Mouse (Mus musculus) CD4-positive, CD25-positive, alpha-beta regulatory T cell, adult 4 months (primary cell): ENCODE measurements around the gene Tmem221. TPM values are rescaled to one million over a fixed set of nuclear protein-coding genes. Genes with fewer than 3 reads are reported as not detected.
"Not testable (repeated sequence)": the region's sequence is repeated elsewhere in the genome, so short reads cannot be mapped to it uniquely, and the experiment has no call there.

Experiments used
- ATAC-seq: one replicate; pipeline ENCODE4 v1.8.0; 2017
- polyA plus RNA-seq, 2 experiments: library from polyadenylated mRNA; unstranded; fragments of 100-300 nt; shearing (Covaris generic); gene quantifications; one replicate each; pipeline ENCODE4 v1.2.1; 2017

The Tmem221 gene
- polyA plus RNA-seq, 2 experiments from 2014 or later: 0.79 TPM; not detected in 1

DNA sequence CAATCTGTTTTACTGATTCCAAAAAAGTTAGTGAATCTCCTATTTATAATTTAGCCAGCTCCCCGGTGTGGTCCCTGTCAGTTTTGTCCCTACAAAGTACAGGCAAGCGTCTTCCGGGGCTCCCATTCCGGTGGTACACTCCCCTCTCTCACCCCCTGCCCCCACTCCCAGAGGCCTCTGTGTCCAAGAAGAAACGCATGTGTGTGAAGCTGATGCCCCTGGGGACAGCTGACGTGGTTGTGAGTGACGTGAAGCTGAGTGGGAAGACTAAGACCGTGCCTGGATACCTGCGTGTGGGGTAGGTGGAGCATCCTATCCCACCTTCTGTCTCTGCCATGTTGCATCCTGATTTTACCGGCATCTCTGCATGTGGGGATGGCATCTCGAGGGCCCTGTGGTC lies 13.6 kb downstream of the Tmem221 start:
- ATAC-seq: no peak

DNA sequence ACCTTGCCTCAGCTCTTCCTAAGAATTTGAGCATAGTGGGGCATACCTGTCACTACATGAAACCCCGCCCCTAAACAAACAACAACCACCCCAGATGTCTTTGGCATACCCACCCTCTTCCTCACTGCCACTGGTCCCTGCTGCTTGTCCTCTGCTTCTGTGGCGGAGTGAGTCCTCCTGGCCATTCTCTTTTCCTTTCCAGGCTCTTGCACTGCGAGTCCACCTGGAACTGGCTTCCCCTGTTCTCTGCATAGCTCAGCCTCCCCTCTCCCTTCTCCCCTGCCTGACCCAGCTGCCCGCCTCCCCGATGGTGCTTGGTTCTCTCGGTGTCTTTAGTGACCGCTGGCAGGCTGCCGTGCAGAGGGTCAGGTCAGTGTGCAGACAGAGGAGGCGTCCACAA lies 14.9 kb downstream of the Tmem221 start:
- no peak for ATAC-seq

DNA sequence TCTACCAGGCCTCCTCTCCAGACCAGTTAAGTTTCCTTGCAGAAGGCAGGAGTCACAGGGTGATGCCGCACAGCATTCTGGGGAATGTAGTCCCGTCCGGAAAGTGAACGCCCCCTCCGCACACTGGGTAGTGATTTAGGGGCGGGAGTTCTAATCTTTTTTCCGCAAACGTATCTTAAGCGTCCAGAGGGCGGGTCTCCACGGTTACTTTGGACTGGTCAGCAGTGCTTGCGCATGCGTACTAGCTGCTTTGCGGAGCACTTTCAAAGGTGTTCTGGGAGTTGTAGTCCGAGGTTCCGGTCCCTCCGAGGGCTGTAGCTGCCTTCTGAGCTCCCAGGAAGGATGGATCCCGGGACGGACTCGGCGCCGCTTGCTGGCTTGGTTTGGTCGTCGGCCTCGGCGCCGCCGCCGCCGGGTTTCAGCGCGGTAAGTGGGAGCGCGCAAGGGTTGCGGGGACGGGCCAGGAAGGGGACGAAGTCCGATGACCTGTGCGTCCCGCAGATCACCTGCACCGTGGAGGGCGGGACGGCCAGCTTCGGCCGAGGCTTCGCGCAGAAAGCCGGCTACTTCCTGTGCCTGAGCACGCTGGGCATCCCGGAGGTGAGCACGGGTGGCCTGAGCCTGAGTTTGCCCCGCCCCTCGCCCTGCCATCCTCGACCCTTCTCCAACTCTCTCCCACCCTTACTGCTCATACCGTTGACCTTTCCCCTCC lies 15.9 kb downstream of the Tmem221 start, which contains the start of gene Mvb12a:
TSS of gene Mvb12a (plus strand) at position 291 of the 712 bp plus-strand sequence.
- peak; percentile 99 for ATAC-seq

DNA sequence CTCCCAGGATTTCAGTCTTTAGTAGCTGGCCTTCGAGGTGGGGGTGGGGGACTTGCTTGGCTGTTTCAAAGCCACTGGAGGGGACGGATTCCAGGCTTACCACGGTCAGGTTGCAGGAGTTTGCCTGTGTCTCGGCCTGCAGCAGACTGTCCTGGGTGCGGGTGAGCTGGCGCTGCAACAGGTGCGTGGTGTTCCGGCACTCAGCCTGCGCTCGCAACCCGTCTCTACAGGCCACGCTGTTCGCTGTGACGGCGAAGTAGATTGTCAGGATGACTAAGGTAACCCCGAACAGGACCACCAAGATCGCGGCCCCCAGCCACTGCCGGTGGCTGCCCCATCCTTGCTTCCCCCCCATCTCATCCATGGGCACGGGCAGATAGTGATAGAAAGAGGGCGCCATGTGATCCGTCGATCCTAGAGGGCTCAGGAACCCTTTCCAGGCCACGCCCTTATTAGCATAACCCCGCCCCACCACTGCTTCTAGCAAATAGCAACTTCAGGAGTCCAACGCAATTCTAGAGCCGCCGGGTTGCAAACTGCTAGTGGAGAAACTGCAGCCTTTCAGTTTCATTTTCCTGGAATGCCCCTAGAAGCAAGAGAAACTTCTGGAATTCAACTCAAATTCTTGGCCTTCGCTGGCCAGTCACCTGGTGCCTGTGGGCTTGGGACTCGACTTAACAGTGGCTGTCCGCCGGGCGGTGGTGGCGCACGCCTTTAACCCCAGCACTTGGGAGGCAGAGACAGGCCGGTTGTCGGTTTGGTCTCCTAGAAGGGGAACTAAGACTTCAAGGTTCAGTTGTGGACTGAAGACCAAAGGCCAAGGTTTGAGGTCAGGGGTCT lies 21.4 kb downstream of the Tmem221 start, which contains the start of gene Bst2:
TSS of gene Bst2 (minus strand) at position 429 of the 840 bp plus-strand sequence.
- peak; percentile 98 for ATAC-seq

DNA sequence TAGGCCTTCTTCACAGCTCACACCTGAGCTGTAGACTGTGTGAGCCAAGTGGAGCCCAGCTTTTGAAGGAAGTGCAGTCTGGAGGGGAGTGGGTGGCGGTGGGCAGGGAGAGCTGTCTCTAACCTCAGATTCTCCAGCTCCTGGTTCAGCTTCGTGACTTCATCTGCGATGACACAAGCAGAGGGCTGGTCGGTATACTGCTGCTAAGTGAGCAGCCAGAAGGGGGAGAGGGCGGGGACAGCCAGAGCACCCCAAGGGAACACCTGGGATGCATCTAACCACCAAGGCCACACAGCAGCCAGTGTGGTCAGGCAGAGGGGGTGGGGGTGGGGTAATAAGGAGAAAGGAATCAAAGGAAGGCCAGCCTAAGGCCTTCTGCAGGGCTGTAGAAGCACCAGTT lies 23.0 kb downstream of the Tmem221 start:
- no peak for ATAC-seq

DNA sequence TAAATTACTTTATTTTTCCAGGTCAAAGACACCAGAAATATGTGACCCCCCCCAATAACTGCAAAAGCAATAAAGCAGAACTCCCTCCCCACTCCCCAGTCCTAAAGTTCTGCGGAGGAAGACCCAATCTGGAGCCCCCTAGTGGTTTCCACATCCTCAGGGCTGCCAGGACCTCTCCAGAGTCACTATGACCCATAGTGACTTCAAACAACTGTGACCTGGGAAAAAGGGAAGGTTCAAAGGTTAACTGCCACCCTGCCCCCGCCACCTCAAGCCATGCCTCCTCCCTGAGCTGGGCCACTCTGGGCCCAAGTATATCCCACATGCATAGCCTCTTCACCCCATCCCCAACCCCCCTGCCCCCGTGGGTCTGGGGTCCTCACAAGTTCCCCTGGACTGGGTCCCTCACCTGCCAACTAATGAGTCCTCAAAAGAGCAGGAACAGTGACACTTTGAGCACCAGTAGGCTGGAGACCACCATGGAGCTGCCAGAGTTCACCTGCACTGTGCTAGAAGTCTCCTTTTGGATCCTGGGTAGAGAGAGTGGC lies 24.3 kb downstream of the Tmem221 start:
- ATAC-seq: no peak

DNA sequence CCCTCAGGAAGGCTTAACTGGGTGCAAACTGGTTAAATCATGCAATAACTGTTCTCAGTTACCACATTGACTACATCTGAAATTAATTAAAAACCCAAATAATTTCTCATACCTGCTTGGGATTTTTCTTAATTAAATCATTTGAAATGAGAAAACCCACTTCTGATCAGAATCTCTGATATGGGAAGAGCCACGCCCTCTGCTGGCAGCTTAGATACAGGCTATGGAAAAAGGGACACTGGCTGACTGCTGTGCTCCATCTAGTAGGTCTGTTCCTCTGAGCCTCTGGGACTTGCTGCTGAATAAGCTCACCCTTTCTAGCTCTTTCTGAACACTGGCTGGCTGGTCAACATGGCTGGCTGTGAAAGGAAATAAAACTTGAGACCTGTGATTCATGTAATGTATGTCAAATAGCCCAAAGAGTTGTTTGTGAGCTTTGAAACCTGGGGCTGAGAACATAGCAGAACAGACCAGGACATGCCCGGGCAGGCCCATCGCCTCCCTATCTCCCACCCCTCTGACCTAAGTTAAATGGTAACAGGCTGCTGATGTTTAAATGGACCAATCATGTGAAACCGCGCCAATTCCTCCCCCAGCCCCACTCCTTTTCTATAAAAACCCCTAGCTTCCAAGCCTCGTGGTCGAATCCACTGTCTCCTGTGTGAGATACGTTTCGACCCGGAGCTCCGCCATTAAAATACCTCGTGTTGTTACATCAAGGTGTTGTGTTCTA lies 27.8 kb downstream of the Tmem221 start:
- not testable (repeated sequence) for ATAC-seq

DNA sequence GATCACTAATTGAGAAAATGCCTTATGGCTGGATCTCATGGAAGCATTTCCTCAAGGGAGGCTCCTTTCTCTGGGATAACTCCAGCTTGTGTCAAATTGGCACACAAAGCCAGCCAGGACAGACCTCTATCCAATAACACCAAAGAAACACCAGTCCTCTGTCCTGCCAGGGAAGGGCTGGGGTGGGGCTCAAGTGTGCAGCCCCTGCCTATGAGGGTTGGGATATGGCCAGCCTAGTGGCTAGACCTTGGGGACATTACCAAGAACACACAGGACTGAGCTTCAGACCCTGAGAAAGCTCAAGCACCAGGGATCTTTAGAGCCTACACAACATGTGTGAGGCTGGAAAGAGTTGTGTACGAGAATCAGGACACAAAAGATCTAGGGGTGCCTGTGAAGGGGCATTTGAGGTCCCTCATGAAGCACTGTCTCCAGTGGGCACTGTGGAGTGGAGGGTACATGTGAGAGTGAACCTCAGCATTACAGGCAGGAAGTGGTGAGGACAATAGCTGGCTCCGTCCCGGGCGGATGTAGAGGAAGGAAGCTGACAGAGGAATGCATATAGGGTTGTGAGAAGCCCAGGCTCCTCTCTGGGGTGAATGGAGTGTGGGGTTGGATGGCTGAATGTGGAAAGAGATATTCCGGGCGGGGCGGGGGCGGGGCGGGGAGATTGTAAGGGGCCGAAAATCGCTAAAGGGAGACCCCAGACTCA lies 30.2 kb downstream of the Tmem221 start:
- ATAC-seq: peak; percentile 100

DNA sequence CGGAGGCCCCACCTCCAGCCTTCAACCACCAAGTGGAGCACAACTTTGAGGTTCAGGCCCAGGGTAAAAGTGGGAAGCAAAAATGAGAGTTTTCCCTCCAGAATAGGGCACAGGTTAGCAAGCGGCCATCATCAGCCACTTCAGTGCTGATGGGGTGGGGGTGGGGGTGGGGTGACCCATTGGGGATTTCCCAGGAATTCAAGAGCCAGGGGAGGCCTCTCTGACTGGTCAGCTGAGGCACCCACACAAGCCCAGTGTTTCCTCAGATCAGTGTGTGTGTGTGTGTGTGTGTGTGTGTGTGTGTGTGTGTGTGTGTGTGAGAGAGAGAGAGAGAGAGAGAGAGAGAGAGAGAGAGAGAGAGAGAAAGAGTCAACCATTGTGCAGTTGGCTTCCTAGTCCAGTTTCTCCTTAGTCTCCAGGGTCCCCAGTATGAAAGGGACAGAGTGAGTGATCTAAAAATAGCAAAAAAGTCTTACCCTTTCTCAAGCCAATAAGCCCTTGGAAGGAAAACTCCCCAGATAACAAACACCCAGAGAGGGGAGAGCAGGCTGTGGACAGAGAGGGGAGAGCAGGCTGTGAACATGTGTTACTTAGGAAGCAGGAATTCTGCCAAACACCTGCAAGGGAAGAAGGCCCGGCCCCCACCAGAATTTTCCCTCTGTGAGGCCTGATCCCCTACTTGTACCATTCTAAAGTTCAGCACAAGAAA lies 31.4 kb downstream of the Tmem221 start:
- ATAC-seq: no peak

DNA sequence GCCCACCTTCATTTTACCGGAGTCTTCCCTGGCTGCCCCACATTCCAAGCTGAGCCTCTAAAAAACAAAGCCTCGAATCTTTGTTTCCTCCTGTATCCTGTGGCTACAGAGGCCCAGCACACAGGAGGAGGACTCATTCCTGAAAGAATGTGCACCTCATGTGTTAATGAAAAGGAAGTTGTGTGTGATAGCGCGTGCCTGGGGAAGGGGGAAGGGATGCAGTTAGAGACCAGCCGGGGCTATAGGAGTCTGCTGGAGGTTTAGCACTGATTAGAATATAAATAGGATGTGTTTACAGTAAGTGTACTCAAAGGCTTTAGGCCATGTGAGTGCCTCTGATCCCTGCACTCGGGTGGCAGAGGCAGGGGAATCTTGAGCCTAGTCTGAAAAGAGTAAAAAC lies 32.4 kb downstream of the Tmem221 start:
- no peak for ATAC-seq

DNA sequence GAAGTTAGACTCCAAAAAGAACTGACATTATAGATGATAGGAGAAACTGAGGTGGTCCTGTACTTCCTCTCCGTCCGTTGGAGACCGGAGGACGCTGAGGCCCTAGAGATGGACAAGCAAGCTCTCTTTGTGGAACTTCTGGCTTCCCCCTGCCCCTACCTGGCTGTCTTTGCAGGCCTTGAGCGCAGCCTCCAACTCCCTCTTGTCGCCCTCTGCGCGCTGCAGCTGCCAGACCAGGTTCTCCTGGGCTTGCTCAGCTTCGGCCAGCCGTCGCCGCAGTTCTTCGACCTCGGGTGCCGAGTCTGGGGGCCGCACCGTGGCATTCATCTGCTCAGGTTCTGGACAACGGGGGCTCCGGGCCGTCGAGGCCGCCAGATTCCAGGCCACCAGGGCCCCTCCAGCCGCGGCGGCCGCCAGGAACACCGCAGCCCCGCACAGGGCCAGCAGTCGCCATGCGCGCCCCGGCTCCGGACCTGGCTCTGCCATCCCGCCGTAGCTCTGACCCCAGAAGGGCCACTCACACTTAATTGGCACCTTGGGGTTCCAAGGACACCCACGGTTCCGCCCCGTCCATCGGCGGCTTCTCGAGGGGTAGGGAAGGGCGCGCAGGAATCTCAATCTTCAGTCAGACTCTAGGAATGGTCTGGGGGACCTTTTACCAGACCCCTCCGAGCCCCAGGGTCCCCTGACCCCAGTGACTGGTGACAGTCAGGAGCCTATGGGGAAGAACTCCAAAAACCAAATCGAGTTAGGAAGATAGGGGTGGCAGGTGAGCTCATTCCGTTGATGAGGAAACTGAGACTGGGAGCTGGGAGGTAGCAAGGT lies 33.2 kb downstream of the Tmem221 start, which contains the start of gene Ccdc194:
TSS of gene Ccdc194 (minus strand) at position 486 of the 825 bp plus-strand sequence.
- ATAC-seq: no peak

DNA sequence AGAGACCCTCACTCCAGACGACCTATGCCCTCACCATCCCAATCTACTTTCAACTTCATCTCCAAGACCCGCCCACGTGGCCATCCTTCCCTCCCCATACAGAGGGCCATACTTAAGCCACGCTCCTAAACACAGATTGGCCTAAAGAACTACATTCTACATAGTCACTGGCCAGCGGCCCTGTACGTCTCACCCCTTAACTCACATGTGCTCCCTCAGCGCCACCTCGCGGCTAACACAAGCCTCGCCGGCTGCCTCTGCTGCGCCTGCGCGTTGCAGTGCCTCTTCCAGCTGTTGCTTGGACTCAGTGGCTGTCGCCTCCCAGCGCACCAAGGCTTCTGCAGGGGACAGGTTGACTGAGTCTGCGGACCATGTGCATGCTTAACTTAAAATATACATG lies 37.0 kb downstream of the Tmem221 start:
- ATAC-seq: peak; percentile 94

DNA sequence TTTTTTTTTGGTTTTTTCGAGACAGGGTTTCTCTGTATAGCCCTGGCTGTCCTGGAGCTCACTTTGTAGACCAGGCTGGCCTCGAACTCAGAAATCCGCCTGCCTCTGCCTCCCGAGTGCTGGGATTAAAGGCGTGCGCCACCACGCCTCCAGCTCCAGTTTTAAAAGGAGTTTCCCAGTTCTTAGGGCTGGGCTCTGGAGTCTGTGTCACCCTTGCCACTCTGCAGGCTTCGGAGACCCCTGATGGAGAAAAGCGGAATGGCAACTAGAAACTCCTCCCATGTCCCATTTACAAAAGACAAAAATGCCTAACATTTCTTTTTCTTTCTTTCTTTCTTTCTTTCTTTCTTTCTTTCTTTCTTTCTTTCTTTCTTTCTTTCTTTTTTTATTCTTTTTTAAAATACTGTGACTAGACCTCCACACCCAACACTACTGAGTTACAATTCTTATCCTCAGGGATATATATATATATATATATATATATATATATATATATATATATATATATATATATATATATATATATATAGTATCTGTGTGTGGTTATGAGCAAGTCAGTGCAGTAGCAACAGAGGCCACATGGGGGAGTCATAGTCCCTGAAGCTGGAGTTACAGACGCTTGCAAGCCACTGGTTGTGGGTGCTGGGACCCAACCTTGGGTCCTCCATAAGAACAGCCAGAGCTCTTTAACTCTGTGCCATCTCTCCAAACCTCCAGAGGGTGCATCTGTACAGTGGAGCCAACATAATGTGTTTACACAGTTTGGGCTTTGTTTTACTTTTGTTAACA lies 39.4 kb downstream of the Tmem221 start:
- peak; percentile 73 for ATAC-seq

DNA sequence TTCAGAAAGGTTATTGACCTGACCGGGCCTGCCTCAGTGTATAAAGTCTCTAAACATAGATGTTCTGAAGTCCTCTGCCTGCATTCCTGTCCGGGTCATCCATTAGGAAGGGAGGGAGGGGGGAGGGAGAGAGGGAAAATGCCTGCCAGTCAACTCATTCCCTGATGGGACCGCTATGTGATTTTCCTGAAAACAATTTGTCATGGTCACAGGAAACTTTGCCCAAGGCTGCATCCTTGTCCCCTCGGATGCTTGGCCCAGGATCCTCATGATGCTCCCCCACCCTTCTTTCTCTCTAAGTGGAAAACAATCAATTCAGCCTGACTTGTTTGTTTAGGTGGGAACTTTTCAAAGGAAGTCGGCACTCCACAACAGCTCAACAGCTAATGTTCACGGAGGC lies 41.9 kb downstream of the Tmem221 start:
- ATAC-seq: no peak

DNA sequence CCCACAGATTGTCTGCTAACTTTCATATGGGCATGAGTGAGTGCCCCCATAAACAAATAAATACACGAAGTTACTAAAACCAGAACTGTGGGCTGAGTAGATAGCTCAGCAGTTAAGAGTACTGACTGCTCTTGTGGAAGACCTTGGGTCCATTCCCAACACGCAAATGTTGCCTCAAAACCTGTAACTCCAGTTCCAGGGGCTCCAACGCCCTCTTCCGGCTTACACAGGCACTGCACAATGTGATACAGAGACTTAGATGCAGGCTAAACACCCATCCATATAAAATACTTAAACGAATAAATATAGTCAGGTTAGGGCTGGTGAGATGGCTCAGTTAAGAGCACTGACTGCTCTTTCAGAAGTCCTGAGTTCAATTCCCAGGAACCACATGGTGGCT lies 43.6 kb downstream of the Tmem221 start:
- ATAC-seq: no peak

DNA sequence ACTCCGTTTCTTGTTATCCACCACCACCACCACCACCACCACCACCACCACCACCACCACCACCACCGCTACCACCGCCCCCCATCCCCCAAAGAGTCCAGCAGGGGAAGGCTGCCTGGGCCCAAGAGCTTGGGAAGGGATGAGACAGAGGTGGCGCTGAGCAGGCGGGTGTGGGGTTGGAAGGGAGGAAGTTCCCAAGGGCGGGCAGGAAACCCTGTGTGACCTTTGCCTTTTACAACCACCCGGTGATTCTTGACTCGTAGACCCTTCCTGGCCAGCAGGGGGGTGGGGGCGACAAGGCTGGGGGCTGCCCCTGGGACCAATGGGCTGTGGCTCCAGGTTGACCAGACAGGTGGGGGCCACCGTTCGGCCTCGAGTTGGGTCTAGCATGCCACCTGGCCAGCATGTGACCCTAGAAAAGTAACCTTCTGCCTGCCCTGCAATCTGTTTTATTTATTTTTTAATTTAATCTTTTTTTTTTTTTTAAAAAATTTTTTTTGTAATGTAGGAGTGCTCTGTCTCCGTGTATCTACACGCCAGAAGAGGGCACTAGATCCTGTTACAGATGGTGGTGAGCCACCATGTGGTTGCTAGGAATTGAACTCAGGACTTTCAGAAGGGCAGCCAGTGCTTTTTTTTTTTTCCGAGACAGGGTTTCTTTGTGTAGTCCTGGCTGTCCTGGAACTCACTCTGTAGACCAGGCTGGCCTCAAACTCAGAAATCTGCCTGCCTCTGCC lies 45.5 kb downstream of the Tmem221 start:
- no peak for ATAC-seq

DNA sequence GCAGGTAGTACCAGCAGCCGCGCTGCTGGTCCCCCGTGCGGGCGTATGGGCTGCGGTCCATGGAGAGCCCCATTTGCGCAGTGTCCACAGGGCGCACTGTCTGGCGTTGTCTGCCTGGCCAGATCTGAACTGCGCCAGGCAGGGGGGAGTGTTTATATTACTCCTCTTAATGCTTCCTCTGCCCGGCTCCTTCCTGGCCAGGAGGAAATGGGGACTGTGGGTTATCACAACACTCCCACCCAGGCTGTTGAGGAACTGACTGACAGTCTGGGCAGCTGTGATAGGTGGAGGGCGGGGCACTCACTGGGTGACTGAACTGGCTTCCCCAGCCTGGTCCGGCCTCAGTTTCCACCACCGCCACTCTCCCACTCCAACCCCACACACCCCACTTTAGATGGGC lies 47.0 kb downstream of the Tmem221 start, which contains the start of gene Plvap:
TSS of gene Plvap (minus strand) at position 109 of the 400 bp plus-strand sequence.
- ATAC-seq: no peak

DNA sequence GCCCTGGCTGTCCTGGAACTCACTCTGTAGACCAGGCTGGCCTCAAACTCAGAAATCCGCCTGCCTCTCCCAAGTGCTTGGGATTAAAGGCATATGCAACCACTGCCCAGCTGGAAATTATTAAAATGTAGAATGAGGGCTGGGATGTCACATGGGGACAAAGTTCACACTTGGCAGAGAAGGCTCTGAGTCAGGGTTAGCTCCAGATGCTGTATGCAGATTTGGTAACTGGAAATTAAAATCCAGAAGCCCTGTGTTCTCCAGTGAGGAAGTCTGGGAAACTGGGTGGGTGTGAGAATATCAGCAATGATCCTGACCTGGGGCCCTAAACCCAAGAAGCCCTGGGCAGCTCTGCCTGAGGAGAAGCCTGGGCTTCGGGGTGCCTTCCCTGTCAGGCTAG lies 49.4 kb downstream of the Tmem221 start:
- ATAC-seq: no peak
